Mouse (Mus musculus) ES-E14 (cell line): ENCODE measurements around the gene Zfp629. TPM values are rescaled to one million over a fixed set of nuclear protein-coding genes. Genes with fewer than 3 reads are reported as not detected.

Experiments used
- DNase-seq: peaks from one replicate; pipeline ENCODE4 v3.0.0-alpha.2; 2013; ENCODE audit warnings: low read depth, low spot score
- H3K27ac ChIP-seq: 2 replicates; pipeline ENCODE4 v1.5.1; 2012; ENCODE audit warnings: low read depth, mild to moderate bottlenecking, low read length, moderate library complexity, mixed read lengths; ENCODE audit not compliant: poor library complexity, insufficient read depth, severe bottlenecking
- H3K36me3 ChIP-seq: 2 replicates; pipeline ENCODE4 v1.6.1; 2012; ENCODE audit warnings: mild to moderate bottlenecking, low read length, moderate library complexity, mixed read lengths; ENCODE audit not compliant: control insufficient read depth, poor library complexity, insufficient read depth, severe bottlenecking
- H3K4me1 ChIP-seq, 2 experiments: fragments of 150-350 bp in 1 of 2; sonication (generic) in 1 of 2; 2 replicates each; pipeline ENCODE4 v1.6.1; 2012; ENCODE audit warnings: low read length in 2 of 2, mild to moderate bottlenecking in 1 of 2, mixed read lengths in 1 of 2; ENCODE audit not compliant: control insufficient read depth in 2 of 2, insufficient read depth in 2 of 2, poor library complexity in 1 of 2
- H3K4me3 ChIP-seq, 2 experiments: fragments of 150-350 bp in 1 of 2; sonication (generic) in 1 of 2; 2 replicates each; pipeline ENCODE4 v1.5.1; 2012; ENCODE audit warnings: low read length in 2 of 2, low read depth in 1 of 2, mild to moderate bottlenecking in 1 of 2, mixed read lengths in 1 of 2; ENCODE audit not compliant: insufficient read depth in 1 of 2, poor library complexity in 1 of 2, severe bottlenecking in 1 of 2
- H3K9ac ChIP-seq: 2 replicates; pipeline ENCODE4 v1.6.1; 2012; ENCODE audit warnings: low read depth, mild to moderate bottlenecking, low read length, mixed read lengths; ENCODE audit not compliant: poor library complexity, insufficient read depth, severe bottlenecking
- H3K9me3 ChIP-seq: fragments of 150-350 bp; sonication (generic); 2 replicates; pipeline ENCODE4 v1.6.1; 2012; ENCODE audit warnings: low read depth, mild to moderate bottlenecking, low read length; ENCODE audit not compliant: control insufficient read depth, insufficient read depth
- CHD2 ChIP-seq: IDR thresholded peaks from 2 replicates; pipeline ENCODE4 v1.6.1; 2014; ENCODE audit warnings: mild to moderate bottlenecking, low read depth, low read length, inconsistent platforms
- HCFC1 ChIP-seq: IDR thresholded peaks from 2 replicates; pipeline ENCODE4 v1.6.1; 2012; ENCODE audit warnings: low read length, inconsistent platforms, borderline replicate concordance; ENCODE audit not compliant: insufficient read depth
- MAFK ChIP-seq: IDR thresholded peaks from 2 replicates; pipeline ENCODE4 v1.6.1; 2014; ENCODE audit warnings: mild to moderate bottlenecking, low read depth, low read length, inconsistent platforms; ENCODE audit not compliant: insufficient read depth
- ZC3H11A ChIP-seq: IDR thresholded peaks from 2 replicates; pipeline ENCODE4 v1.6.1; 2012; ENCODE audit warnings: low read depth, mild to moderate bottlenecking, inconsistent platforms, low read length, borderline replicate concordance
- ZNF384 ChIP-seq: IDR thresholded peaks from 2 replicates; pipeline ENCODE4 v1.6.1; 2012; ENCODE audit warnings: low read depth, low read length, inconsistent platforms
- in situ Hi-C, 2 experiments: fragments of 600-800 bp; cut with MboI; formaldehyde crosslinking; loops; one replicate each; pipeline ENCODE4 v1.15.1; 2025; ENCODE audit warnings: low sequenced_read_pairs in 2 of 2, inconsistent platforms in 1 of 2; ENCODE audit not compliant: unreplicated experiment in 2 of 2
- total RNA-seq: library from RNA; depleted of rRNA; stranded (reverse); fragments of 300-350 nt; gene quantifications from 2 replicates; pipeline ENCODE4 v1.2.3, GENCODE M21; 2012

Gene Zfp629
- total RNA-seq, 1 experiment: 2.1 TPM

DNA sequence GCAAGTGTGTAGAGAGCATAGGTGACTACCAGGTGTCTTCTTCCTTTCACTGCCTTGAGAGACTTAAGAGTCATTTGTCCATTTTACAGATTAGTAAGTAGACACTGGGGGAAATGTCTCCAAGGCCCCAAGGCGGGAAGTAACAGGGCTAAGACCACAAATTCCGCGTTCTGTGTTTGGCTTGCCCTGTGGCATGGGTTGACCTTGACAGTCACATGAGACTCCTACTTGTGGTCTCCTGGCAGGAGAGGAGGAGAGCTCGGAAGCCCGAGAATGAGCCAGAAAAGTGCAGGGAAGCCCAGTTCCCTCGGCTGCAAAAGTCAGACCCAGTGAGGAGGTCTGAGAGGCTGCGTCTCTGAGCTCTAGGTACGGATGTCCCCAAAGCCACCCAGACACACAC is 2.1 kb downstream of the Zfp629 start:
- no peak for DNase-seq
- Histone ChIP-seq H3K9ac (no peak overlapping the region), H3K4me1 (peaks cover 0 to 3% of the 10 kb centered on the region in 2 experiments; a peak in 1 of 4 replicates), H3K36me3 (peaks cover 30% of the 10 kb centered on the region), H3K9me3 (peaks cover 23% of the 10 kb centered on the region), H3K27ac (no peak overlapping the region), H3K4me3 (no peak overlapping the region)
- no peak for TF ChIP-seq HCFC1
- TF ChIP-seq ZC3H11A: no peak
- no peak for TF ChIP-seq ZNF384
- TF ChIP-seq CHD2: no peak
- no peak for TF ChIP-seq MAFK
- in situ Hi-C loops: no loop called here

DNA sequence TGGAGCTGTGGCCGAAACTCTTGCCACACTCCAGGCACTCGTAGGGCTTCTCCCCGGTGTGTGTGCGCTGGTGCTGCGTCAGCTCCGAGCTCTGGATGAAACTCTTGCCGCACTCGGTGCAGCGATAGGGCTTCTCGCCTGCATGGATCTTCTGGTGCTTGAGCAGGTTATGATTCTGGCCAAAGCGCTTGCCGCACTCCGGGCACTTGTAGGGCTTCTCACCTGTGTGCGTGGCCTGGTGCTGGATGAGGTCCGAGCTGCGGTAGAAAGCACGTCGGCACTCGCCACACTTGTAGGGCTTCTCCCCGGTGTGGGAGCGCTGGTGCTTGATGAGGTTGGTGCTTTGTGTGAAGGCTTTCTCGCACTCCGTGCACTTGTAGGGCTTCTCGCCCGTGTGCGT is 4.0 kb downstream of the Zfp629 start:
- TF ChIP-seq CHD2: no peak
- TF ChIP-seq HCFC1: no peak
- TF ChIP-seq ZC3H11A: no peak
- no peak for TF ChIP-seq ZNF384
- no peak for TF ChIP-seq MAFK
- Histone ChIP-seq H3K4me3 (no peak overlapping the region), H3K9me3 (peaks cover 18% of the 10 kb centered on the region), H3K36me3 (peaks cover 30% of the 10 kb centered on the region), H3K27ac (no peak overlapping the region), H3K4me1 (peaks cover 0 to 3% of the 10 kb centered on the region in 2 experiments; a peak in 1 of 4 replicates), H3K9ac (no peak overlapping the region)
- in situ Hi-C loops: no loop called here
- no peak for DNase-seq

DNA sequence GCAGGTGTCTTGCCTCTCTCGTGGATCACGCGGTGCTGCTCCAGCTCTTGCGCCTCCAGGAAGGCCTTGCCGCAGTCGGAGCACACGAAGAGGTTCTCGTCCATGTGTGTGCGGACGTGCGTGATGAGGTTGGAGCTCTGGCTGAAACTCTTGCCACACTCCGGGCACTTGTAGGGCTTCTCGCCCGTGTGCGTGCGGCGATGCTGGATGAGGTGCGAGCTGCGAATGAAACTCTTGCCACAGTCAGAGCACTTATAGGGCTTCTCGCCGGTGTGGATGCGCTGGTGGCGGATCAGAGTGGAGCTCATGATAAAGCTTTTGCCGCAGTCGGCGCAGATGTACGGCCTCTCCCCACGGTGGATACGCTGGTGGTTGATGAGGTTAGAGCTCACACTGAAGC is 4.6 kb downstream of the Zfp629 start:
- H3K4me1 ChIP-seq: peaks cover 0 to 3% of the 10 kb centered on the region in 2 experiments; a peak in 1 of 4 replicates
- peaks cover 30% of the 10 kb centered on the region for H3K36me3 ChIP-seq
- in situ Hi-C loops: no loop called here
- no peak for TF ChIP-seq CHD2
- TF ChIP-seq HCFC1: no peak
- TF ChIP-seq MAFK: no peak
- TF ChIP-seq ZNF384: no peak
- TF ChIP-seq ZC3H11A: no peak
- H3K4me3 ChIP-seq: no peak overlapping the region
- DNase-seq: no peak
- peaks cover 14% of the 10 kb centered on the region for H3K9me3 ChIP-seq
- peak overlapping the region; percentile 13; the same call in 1 of the 2 replicates for H3K27ac ChIP-seq
- no peak overlapping the region for H3K9ac ChIP-seq

DNA sequence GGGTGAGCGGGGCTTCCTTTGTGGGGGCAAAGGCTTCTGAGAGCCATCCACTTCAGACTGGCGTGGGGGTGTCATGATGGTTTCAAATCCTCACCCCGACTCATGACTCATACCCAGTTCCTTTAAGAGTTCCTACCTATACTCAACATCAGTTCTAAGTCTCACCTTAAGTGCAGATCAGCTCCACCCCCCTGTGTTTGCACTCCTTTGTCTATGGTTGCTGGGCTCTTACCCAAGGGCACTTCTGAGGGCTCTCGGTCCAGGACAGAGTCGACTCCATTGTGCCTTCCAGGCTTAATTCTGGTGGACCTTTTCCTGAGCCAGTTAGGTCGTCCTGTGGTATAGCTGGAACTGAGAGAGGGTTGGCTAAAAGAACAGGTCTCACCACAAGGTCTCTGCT is 8.4 kb downstream of the Zfp629 start:
- no peak overlapping the region for H3K27ac ChIP-seq
- peaks cover 12% of the 10 kb centered on the region for H3K9me3 ChIP-seq
- TF ChIP-seq ZC3H11A (no peak), ZNF384 (no peak), MAFK (no peak), CHD2 (no peak), HCFC1 (no peak)
- peaks cover 40% of the 10 kb centered on the region for H3K36me3 ChIP-seq
- peaks cover 0 to 5% of the 10 kb centered on the region in 2 experiments; a peak in 2 of 4 replicates for H3K4me1 ChIP-seq
- DNase-seq: no peak
- in situ Hi-C loops: no loop called here
- no peak overlapping the region for H3K4me3 ChIP-seq
- H3K9ac ChIP-seq: no peak overlapping the region

DNA sequence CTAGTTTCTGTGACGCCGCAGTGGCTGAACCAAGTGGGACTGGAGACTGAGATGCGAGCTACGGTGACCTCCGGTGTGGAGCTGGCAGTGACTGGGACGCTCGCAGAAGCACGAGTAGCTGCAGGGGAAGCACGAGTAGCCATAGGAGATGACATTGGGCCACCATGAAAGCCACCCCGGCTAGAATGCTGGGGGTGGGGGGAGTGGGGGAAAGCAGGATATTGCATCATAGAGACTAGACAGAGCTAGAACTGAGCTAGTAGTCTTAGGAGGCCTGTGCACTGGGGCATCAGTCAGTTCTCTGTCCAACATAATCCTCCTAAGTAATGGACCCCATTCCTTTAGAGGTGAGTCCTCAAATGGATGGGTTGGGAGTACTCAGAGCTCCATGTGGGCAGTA is 11.3 kb downstream of the Zfp629 start:
- in situ Hi-C loops: no loop called here
- H3K36me3 ChIP-seq: peaks cover 37% of the 10 kb centered on the region

More for the DNA sequence above, 11.3 kb downstream of the Zfp629 start:
- 0 out of 4 replicates have a peak overlapping the region, but pooled peaks of 1 of the 2 experiments have one; percentile 12 for H3K4me3 ChIP-seq
- peak overlapping the region; percentile 23; the same call in 1 of the 2 replicates for H3K9ac ChIP-seq
- H3K27ac ChIP-seq: no peak overlapping the region
- H3K9me3 ChIP-seq: no peaks in the 10 kb centered on the region
- peaks cover 0 to 5% of the 10 kb centered on the region in 2 experiments; a peak in 2 of 4 replicates for H3K4me1 ChIP-seq
- TF ChIP-seq HCFC1 (no peak), CHD2 (no peak), MAFK (no peak), ZC3H11A (no peak), ZNF384 (no peak)
- DNase-seq: no peak
